Mouse (Mus musculus): ENCODE measurements around the gene Shc1.

Shc1 gene

GRCm38 (mm10) chr3:89418170-89418860 is at the start of gene Shc1, which contains the start of gene Cks1b:
Gene Shc1 (plus strand): TSS chr3:89418443.
Gene Cks1b (minus strand): TSS chr3:89418383.
- DNase-seq = peak; percentile 83 to 86

- DNase-seq = no peak
These were observed 44.5 kb upstream of the Shc1 start for GRCm38 (mm10) chr3:89373581-89374231.

- no peak for DNase-seq
These were observed 40.4 kb upstream of the Shc1 start for GRCm38 (mm10) chr3:89377831-89378230.

GRCm38 (mm10) chr3:89378394-89379067 is 39.7 kb upstream of the Shc1 start:
- peak; percentile 57 for DNase-seq

- no peak for DNase-seq
These were observed 38.7 kb upstream of the Shc1 start for GRCm38 (mm10) chr3:89379388-89380131.

DNA sequence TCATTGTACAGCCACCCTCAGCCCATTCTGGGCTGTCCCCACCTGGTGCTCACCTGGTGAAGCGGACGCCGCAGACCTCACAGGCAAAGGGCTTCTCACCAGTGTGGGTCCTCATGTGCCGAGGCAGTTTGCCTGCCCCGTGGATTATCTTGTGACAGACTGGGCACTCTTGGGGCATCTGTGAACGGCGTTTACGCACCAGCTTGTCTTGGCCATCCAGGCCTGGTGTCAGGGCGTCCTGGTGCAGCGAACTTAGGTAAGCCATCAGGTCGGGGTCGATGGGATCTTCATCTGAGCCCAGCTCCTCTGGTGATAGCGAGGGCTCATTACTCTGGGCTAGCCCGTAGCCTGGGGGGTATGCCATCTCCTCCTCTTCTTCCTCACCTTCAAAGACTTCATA is 38.0 kb upstream of the Shc1 start:
- DNase-seq = no peak

DNA sequence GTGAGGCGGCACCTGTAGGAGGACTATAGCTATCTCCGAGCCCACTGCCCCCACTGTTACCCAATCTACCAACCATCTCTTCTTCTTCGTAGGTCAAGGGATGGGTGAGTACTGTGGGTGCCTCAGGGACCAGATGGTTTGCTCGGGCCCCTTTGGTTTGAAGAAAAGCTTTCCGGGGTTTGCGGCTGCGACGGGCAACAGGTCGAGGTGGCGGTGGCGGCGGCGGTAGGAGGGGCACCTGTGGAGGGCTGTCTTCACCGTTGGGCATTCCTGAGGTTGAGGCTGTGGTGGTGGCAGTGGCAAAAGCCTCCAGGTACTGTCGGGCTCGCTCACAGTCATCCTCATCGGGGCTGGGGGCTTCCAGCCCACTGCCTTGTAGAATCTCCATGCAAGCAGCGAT is 37.5 kb upstream of the Shc1 start:
- DNase-seq = no peak

DNA sequence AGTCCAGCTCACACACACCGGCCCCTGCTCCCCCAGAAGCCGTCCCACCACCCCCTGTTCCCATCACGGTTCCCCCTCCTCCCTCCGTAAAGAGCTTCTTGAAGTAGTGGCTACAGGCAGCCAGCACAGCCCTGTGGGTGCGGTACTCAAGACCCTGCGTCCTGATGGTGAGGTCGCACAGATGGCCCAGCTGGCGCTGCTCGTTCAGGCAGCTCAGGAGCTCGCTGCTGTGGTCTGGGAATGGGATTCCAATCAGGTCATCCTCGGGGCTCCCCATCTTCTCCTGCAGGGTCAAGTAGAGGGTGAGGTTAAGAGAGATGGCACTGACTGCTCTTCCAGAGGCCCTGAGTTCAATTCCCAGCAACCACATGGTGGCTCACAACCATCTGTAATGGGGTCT is 37.0 kb upstream of the Shc1 start:
- DNase-seq = no peak

GRCm38 (mm10) chr3:89382033-89382882 is 36.0 kb upstream of the Shc1 start:
- no peak for DNase-seq

DNA sequence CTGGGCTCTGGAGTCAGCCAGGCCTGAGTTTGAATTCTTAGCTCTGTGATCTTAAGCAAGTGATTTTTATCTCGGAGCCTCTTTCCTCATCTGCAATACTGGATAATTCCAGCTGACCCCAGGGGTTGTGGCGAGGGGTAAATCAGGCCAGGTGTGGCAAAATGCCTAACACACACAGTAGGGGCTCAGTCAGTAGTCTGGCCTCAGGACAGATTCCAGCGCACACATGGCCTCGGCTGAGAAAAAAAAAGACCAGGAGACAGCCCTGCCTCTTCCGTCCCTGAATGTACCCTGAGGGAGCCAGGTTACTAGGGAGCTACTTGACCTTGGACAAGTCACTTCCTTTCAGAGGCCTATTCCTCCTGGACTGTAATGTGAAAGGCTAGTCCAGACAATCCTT is 35.3 kb upstream of the Shc1 start:
- no peak for DNase-seq

GRCm38 (mm10) chr3:89383651-89384255 is 34.5 kb upstream of the Shc1 start:
- no peak for DNase-seq

DNA sequence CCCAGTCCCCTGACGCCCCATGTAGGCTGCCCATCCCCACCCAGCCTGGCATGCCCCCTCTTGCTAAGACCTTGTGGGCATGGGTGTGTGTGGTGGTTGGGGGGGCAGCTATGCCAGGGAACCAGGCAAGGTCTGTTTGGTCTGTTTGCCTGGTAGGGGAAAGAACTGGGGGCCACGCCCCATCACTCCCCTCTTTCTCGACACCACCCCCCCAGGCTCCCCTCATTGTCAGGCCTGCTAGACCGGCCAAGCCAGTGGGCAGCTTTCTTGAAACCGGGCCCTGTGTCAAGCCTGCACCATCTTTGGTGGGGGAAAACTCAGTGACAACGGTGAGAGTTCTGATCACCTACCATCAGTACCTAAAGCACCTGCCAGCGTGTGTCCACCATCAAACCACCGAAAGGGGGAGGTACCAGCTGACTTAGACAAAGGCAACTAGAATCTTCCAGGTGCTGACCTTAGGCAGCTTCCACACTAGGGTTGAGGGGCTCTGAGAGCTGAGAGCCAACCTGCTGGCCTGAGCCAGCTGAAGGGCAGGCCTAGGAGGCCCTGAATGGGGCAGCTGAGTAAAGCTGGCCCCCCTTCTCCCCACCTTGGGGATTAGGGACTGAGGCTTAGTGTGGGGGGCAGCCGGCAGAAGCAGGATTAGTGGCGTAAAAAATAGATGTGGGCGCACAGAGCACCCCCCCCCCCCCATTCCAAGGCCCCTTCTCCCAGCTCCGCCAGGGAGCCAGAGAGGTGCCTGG is 33.7 kb upstream of the Shc1 start:
- DNase-seq = no peak

DNA sequence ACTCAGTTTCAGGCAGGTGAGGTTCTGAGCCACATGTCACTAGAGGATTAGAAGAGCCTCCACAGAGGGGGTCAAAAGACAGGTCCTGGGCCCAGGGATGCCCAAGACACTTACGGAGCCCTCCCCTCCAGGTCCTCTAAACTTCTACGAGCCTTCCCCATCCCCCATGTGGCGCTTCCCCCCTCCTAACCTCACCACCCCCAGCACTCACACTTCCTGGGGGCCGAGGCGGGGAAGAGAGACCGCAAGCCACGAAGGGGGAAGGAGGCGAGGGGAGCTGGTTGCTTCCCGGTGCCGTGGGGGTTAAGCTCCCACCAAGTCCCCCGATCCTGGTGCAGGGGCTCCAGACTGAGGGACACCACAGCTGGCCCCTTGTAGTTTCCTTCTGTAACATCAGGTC is 32.8 kb upstream of the Shc1 start:
- DNase-seq = no peak

GRCm38 (mm10) chr3:89386438-89387420 is 31.5 kb upstream of the Shc1 start:
- DNase-seq = no peak

GRCm38 (mm10) chr3:89387632-89388031 is 30.6 kb upstream of the Shc1 start:
- no peak for DNase-seq

- peak; percentile 32 to 53 for DNase-seq
These were observed 29.9 kb upstream of the Shc1 start for GRCm38 (mm10) chr3:89388134-89388881.

DNA sequence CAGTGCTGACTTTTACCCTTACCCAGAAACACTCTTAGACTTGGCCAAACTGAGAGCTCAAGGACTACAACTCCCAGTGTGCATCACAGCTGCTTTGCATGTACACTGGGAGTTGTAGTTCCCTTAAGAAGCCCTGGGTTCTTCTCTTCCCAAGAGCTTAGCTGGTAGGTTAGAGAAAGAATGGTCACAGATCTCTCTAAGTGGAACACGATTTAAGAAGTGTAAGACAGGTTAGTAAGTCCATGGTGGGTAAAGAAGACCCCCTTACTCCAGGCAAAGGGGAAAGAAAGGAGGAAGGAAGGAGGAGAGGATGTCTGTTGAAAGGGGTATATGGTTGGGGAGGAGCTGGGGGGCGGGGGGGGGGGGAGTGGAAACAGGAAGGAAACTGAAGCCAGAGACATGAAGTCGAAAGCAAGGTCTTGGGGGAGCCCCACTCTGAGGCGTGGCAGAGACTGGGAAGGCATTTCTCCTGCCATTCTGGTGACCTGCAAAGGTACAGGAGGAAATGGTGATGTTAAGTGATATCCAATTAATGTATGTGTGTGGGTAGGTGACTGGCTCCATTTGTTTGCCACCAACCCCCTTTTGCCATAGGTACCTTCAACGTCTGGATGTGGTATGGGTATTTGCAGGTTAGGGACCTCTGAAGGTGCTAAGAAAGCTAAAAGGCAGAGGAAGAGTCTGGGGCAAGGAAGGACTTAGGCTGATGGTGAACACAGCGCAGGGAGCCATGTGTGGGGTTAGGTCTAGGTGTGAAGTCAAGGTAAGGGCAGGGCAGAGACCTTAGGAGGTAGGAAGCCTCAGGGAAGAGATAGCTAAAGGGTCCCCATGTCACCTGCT is 29.1 kb upstream of the Shc1 start:
- DNase-seq = peak in 1 of 2 experiments; percentile 28

GRCm38 (mm10) chr3:89390111-89390515 is 28.1 kb upstream of the Shc1 start:
- peak; percentile 29 to 33 for DNase-seq
